Mouse (Mus musculus): ENCODE measurements at regions not wholly inside any gene's neighbourhood (a gene's known extent, or its start where the extent isn't known, plus 50 kb on each side); places are given as distances from the start of the nearest gene placed in this dataset.

DNA sequence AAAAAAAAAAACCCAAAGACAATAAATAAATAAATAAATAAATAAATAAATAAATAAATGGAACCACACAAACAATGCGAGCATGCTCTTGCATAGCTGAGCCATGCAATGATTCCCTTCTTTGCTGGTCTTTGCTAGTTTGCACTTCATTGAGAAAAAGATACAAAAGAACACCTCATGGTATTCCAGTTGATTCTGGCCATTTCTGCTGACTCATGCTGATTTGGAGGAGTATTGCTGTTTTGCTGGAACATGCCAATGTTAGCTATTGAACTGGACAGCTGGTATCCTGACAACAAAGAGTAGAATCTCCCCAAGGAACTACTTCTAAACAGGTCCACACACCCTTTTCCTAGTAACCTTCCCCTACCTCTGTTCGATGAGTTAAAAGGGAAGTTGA lies 60.2 kb downstream of the Htr1a start:
- ChIA-PET POLR2A (no interaction called here), CTCF (no interaction called here)

DNA sequence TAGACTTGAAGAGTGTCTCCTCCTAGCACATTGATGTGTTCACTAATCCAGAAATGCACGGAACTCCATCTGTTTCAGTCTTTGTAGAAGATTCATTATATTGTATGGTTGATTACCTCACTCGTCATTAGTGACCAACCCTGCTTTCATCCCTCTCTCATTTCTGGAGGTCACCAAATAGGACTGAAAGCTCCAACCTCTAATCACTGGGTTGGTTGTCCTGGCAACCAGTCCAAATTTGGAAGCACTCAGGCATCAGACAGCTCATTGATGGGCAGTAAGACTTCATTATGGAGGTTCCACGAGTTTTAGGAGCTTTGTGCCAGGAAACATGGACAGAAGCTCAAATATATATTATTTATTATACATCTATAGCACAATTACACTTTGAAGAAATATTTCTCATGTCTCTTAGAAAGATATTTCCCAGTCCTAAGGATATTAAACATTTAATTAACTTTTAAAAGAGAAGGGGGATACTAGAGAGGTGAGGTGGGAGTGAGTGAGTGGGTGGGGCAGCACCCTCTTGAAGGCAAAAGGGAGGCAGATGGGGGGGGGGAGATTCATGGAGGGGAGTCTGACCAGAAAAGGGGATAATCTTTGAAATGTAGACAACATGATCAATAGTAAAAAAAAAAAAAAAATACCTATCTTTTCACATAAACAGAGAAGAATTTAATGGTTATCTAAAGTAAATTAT lies 94.7 kb downstream of the Htr1a start:
- POLR2A ChIA-PET, result no interaction called here
- CTCF ChIA-PET, result no interaction called here

GRCm38 (mm10) chr13:105573248-105573647 lies 129.8 kb downstream of the Htr1a start:
- POLR2A ChIA-PET, result no interaction called here

DNA sequence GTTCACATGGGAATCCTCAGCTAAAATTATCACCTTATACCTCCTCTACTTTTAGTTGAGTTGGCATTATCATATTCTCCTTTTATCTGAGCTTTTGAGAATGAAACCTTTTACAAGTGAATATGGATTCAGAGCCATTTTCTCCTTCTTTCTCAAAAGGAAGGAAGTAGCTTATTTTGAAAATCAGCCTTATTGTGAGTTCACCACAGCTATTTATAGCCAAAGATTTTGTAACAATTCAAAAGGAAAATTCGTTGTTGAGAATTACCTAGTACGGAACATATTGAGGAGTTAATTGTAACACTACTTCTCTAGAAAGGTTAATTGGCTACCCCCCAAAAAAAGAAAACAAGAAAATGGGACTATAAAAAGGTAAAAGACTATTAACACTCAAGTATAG lies 163.0 kb downstream of the Htr1a start:
- ChIA-PET CTCF (no interaction called here), POLR2A (no interaction called here)

More at GRCm38 (mm10) chr13:105573248-105573647, 129.8 kb downstream of the Htr1a start:
- CTCF ChIA-PET, result interaction anchor here in 1 of 4 experiments (0.7 kb wide), 1 partner anchor 891 kb away, joined by 3 read pairs; no protein-coding TSS in a partner anchor

DNA sequence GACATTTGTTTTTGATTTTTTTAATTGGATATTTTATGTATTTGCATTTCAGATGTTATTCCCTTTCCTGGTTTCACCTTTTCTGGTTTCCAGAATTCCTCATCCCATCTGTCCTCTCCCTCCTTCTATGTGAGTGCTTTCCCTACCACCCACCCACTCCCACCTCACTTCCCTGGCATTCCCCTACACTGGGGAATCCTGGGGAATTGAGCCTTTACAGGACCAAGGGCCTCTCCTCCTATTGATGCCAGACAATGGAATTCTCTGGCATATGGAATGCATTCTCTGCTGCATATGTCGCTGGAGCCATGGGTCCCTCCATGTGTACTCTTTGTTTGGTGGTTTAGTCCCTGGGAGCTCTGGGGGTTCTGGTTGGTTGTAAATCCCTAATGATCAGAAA lies 175.9 kb downstream of the Htr1a start:
- ChIA-PET CTCF (no interaction called here), POLR2A (no interaction called here)

DNA sequence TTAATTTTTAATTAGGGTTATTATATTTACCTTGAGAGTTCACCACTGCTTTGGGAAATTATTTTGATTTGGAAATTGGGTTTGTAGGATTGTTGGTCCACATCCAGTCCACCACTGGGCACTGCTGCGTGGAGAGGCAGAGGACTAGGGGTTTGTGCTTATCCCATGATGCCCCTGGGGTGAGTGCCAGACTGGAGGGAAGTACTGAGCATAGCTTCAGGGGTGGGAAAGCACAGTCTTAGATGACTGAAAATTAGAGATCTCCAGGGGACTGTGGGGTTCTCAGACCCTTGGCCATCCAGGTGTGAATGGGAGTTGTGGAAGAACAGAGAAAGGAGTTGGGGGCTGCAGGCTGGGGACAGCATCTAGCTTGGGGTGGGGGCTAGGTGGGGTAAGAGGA lies 177.4 kb downstream of the Htr1a start:
- ChIA-PET CTCF (no interaction called here), POLR2A (no interaction called here)

DNA sequence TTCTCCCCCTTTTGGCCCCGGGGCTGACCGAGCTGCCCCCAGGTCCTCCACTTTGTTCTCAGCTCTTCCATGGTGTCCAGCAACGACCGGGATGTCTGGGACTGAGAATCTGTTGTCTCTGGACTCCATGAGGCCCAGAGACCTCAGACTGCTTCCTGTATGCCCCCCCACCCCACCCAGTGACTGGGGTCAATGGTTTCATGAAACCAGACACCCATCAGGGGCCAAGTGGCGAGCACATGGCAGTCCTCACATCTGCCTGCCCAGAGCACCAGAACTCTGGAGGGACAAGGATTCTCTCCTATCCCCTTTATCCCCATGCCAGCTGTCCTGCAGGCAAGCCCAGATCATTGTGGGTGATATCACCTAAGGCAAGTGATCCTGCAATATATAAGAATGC lies 185.2 kb downstream of the Htr1a start:
- ChIA-PET POLR2A (no interaction called here), CTCF (no interaction called here)

DNA sequence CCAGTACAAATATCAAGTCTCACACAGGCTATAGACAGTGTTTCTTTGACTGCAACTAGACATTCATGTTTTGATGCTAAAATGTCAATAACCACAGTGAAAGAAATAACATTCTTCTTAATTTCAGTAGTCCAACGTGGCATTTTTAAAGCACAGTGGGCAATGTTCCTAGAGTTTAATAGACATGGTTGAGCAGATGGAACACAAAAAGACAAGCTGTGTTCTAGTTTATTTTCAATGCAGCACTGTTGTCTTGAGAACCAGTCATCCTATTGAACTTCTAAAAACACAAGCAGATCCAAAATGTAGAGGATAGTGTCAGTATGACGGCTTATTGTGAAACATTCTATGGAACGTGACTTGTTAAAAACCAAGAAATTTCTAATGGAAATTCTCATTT lies 205.2 kb downstream of the Htr1a start:
- POLR2A ChIA-PET, result no interaction called here
- CTCF ChIA-PET, result no interaction called here
